Mouse (Mus musculus) spleen, embryonic (tissue): ENCODE data around the gene Thumpd3.

Experiments
- CTCF ChIA-PET: fragments of 350-600 bp; sonication (Branson Sonifier 250); formaldehyde crosslinking; loops from one replicate; lab custom pipeline; 2022; lab: Charles Lee

Thumpd3 gene

GRCm38 (mm10) chr6:113077569-113078030 is 31.6 kb downstream of the Thumpd3 start:
- CTCF ChIA-PET, result no interaction called here

GRCm38 (mm10) chr6:113078031-113078721 is 32.2 kb downstream of the Thumpd3 start:
- CTCF ChIA-PET, result no interaction called here

- CTCF ChIA-PET, result no interaction called here
Observed at GRCm38 (mm10) chr6:113079492-113079891, 33.5 kb downstream of the Thumpd3 start.

- CTCF ChIA-PET, result no interaction called here
Observed at GRCm38 (mm10) chr6:113082229-113082628, 36.2 kb downstream of the Thumpd3 start.

GRCm38 (mm10) chr6:113084590-113084989 is 38.6 kb downstream of the Thumpd3 start:
- CTCF ChIA-PET, result no interaction called here

GRCm38 (mm10) chr6:113093206-113093605 is 47.2 kb downstream of the Thumpd3 start:
- CTCF ChIA-PET, result interaction anchor here (0.6 kb wide), 1 partner anchor 23 kb away, joined by 3 read pairs; no protein-coding TSS in a partner anchor

GRCm38 (mm10) chr6:113095547-113095946 is 49.5 kb downstream of the Thumpd3 start:
- CTCF ChIA-PET, result no interaction called here

GRCm38 (mm10) chr6:113097662-113098061 is 51.6 kb downstream of the Thumpd3 start:
- CTCF ChIA-PET, result interaction anchor here (0.7 kb wide), 4 partner anchors 44 to 397 kb away, joined by 3 to 5 read pairs (median 4); no protein-coding TSS in a partner anchor

- CTCF ChIA-PET, result no interaction called here
Observed at GRCm38 (mm10) chr6:113099640-113100289, 53.7 kb downstream of the Thumpd3 start.

- CTCF ChIA-PET, result no interaction called here
Observed at GRCm38 (mm10) chr6:113102541-113102940, 56.5 kb downstream of the Thumpd3 start.

- CTCF ChIA-PET, result no interaction called here
Observed at GRCm38 (mm10) chr6:113103765-113104164, 57.7 kb downstream of the Thumpd3 start.

GRCm38 (mm10) chr6:113109378-113109777 is 63.4 kb downstream of the Thumpd3 start:
- CTCF ChIA-PET, result no interaction called here

GRCm38 (mm10) chr6:113109956-113110355 is 63.9 kb downstream of the Thumpd3 start:
- CTCF ChIA-PET, result no interaction called here
